Mouse (Mus musculus) neural tube, embryonic 12.5 days (tissue): ENCODE data around the gene Prune1. TPM values are rescaled to one million over a fixed set of nuclear protein-coding genes. Genes with fewer than 3 reads are reported as not detected.

ENCODE experiments used
- ATAC-seq: fragments of 200-750 bp; cut with Nextera tagmentation; 2 replicates; pipeline ENCODE4 v1.8.0; 2017; ENCODE audit warnings: low read depth, mild to moderate bottlenecking, moderate TSS enrichment, moderate library complexity; ENCODE audit not compliant: low FRiP score
- H3K27ac ChIP-seq: fragments of 300-500 bp; sonication (generic); 2 replicates; pipeline ENCODE4 v1.5.1; 2016
- H3K27me3 ChIP-seq: fragments of 300-500 bp; sonication (generic); replicated peaks from 2 replicates; pipeline ENCODE4 v1.6.1; 2016; ENCODE audit warnings: mild to moderate bottlenecking
- H3K36me3 ChIP-seq: fragments of 300-500 bp; sonication (generic); 2 replicates; pipeline ENCODE4 v1.6.1; 2016; ENCODE audit warnings: mild to moderate bottlenecking
- H3K4me1 ChIP-seq: fragments of 300-500 bp; sonication (generic); 2 replicates; pipeline ENCODE4 v1.6.1; 2016
- H3K4me2 ChIP-seq: fragments of 300-500 bp; sonication (generic); replicated peaks from 2 replicates; pipeline ENCODE4 v1.6.1; 2016; ENCODE audit warnings: mild to moderate bottlenecking
- H3K4me3 ChIP-seq: fragments of 300-500 bp; sonication (generic); 2 replicates; pipeline ENCODE4 v1.5.1; 2016
- H3K9ac ChIP-seq: fragments of 300-500 bp; sonication (generic); 2 replicates; pipeline ENCODE4 v1.6.1; 2016; ENCODE audit warnings: mild to moderate bottlenecking
- H3K9me3 ChIP-seq: fragments of 300-500 bp; sonication (generic); 2 replicates; pipeline ENCODE4 v1.6.1; 2016; ENCODE audit warnings: mild to moderate bottlenecking
- WGBS: fragments of 180-500 bp; shearing (Covaris S2); methylation state at CpG from one replicate; pipeline ENCODE4 v1.1.7; 2016; 5-methylcytosine and 5-hydroxymethylcytosine counted together
- polyA plus RNA-seq: library from polyadenylated mRNA; unstranded; fragments of >200 nt; fragmentation: Nextera tagmentation; extraction: Ambion mirVana; gene quantifications from 2 replicates; pipeline ENCODE4 v1.2.1, GENCODE M21; 2016

Gene Prune1
- polyA plus RNA-seq, 1 experiment from 2014 or later = 36.1 TPM

GRCm38 (mm10) chr3:95296103-95296469 is 14.2 kb upstream of the Prune1 start:
- peaks cover 53% of the 10 kb centered on the region for H3K36me3 ChIP-seq
- no peak overlapping the region for H3K4me3 ChIP-seq
- no peaks in the 10 kb centered on the region for H3K9me3 ChIP-seq
- no peak overlapping the region for H3K4me2 ChIP-seq
- H3K27ac ChIP-seq = no peak overlapping the region
- H3K4me1 ChIP-seq = no peaks in the 10 kb centered on the region
- ATAC-seq = no peak
- H3K9ac ChIP-seq = no peak overlapping the region
- WGBS = 7% methylated on average over 5 of the region's 5 CpGs
- H3K27me3 ChIP-seq = no peaks in the 10 kb centered on the region

- Histone ChIP-seq H3K9me3 (no peaks in the 10 kb centered on the region), H3K36me3 (peaks cover 58% of the 10 kb centered on the region), H3K4me1 (no peaks in the 10 kb centered on the region), H3K4me3 (no peak overlapping the region), H3K27me3 (no peaks in the 10 kb centered on the region), H3K27ac (no peak overlapping the region), H3K4me2 (no peak overlapping the region), H3K9ac (no peak overlapping the region)
- WGBS = 80% methylated on average over 11 of the region's 11 CpGs
- 0 out of 2 replicates have a peak, but pooled peaks have one; percentile 2 for ATAC-seq
Observed at GRCm38 (mm10) chr3:95295321-95296102, 13.6 kb upstream of the Prune1 start.

- Histone ChIP-seq H3K27me3 (no peaks in the 10 kb centered on the region), H3K9ac (no peak overlapping the region), H3K4me2 (no peak overlapping the region), H3K4me3 (no peak overlapping the region), H3K4me1 (no peaks in the 10 kb centered on the region), H3K9me3 (no peaks in the 10 kb centered on the region), H3K27ac (no peak overlapping the region), H3K36me3 (peaks cover 66% of the 10 kb centered on the region)
- 91% methylated on average over 5 of the region's 5 CpGs for WGBS
- ATAC-seq = no peak
Observed at GRCm38 (mm10) chr3:95294718-95295117, 12.8 kb upstream of the Prune1 start.

GRCm38 (mm10) chr3:95294316-95294715 is 12.4 kb upstream of the Prune1 start:
- Histone ChIP-seq H3K9ac (no peak overlapping the region), H3K9me3 (no peaks in the 10 kb centered on the region), H3K4me3 (no peak overlapping the region), H3K4me1 (no peaks in the 10 kb centered on the region), H3K27ac (no peak overlapping the region), H3K27me3 (no peaks in the 10 kb centered on the region), H3K36me3 (peaks cover 70% of the 10 kb centered on the region), H3K4me2 (no peak overlapping the region)
- WGBS = 90% methylated on average over 7 of the region's 7 CpGs
- ATAC-seq = no peak

- 88% methylated on average over 11 of the region's 11 CpGs for WGBS
- Histone ChIP-seq H3K27ac (no peak overlapping the region), H3K4me2 (no peak overlapping the region), H3K9me3 (no peaks in the 10 kb centered on the region), H3K4me3 (no peak overlapping the region), H3K9ac (no peak overlapping the region), H3K36me3 (peaks cover 74% of the 10 kb centered on the region), H3K27me3 (no peaks in the 10 kb centered on the region), H3K4me1 (no peaks in the 10 kb centered on the region)
- ATAC-seq = no peak
Observed at GRCm38 (mm10) chr3:95293537-95293936, 11.7 kb upstream of the Prune1 start.

GRCm38 (mm10) chr3:95292899-95293298 is 11.0 kb upstream of the Prune1 start:
- Histone ChIP-seq H3K4me1 (no peaks in the 10 kb centered on the region), H3K9ac (no peak overlapping the region), H3K4me3 (no peak overlapping the region), H3K36me3 (peaks cover 80% of the 10 kb centered on the region), H3K27me3 (no peaks in the 10 kb centered on the region), H3K4me2 (no peak overlapping the region), H3K27ac (no peak overlapping the region), H3K9me3 (no peaks in the 10 kb centered on the region)
- 83% methylated on average over 2 of the region's 2 CpGs for WGBS
- no peak for ATAC-seq

- H3K27me3 ChIP-seq = no peaks in the 10 kb centered on the region
- WGBS = 90% methylated on average over 4 of the region's 4 CpGs
- no peak overlapping the region for H3K9ac ChIP-seq
- peaks cover 74% of the 10 kb centered on the region for H3K36me3 ChIP-seq
- H3K9me3 ChIP-seq = no peaks in the 10 kb centered on the region
- no peak overlapping the region for H3K27ac ChIP-seq
- no peaks in the 10 kb centered on the region for H3K4me1 ChIP-seq
- no peak for ATAC-seq
- H3K4me3 ChIP-seq = no peak overlapping the region
- H3K4me2 ChIP-seq = no peak overlapping the region
Observed at GRCm38 (mm10) chr3:95291041-95291440, 9.2 kb upstream of the Prune1 start.

GRCm38 (mm10) chr3:95290156-95290555 is 8.3 kb upstream of the Prune1 start:
- Histone ChIP-seq H3K27ac (no peak overlapping the region), H3K9me3 (no peaks in the 10 kb centered on the region), H3K4me3 (no peak overlapping the region), H3K4me1 (0 out of 2 replicates have a peak, but pooled peaks cover under 1% of the 10 kb centered on the region), H3K4me2 (no peak overlapping the region), H3K9ac (no peak overlapping the region), H3K36me3 (peaks cover 68% of the 10 kb centered on the region), H3K27me3 (no peaks in the 10 kb centered on the region)
- 82% methylated on average over 6 of the region's 6 CpGs for WGBS
- no peak for ATAC-seq

GRCm38 (mm10) chr3:95289419-95289818 is 7.5 kb upstream of the Prune1 start:
- Histone ChIP-seq H3K9me3 (no peaks in the 10 kb centered on the region), H3K4me3 (no peak overlapping the region), H3K36me3 (peaks cover 60% of the 10 kb centered on the region), H3K4me2 (no peak overlapping the region), H3K9ac (no peak overlapping the region), H3K27ac (no peak overlapping the region), H3K4me1 (0 out of 2 replicates have a peak, but pooled peaks cover 8% of the 10 kb centered on the region), H3K27me3 (no peaks in the 10 kb centered on the region)
- no peak for ATAC-seq
- 93% methylated on average over 4 of the region's 4 CpGs for WGBS

- Histone ChIP-seq H3K4me1 (peaks cover 17% of the 10 kb centered on the region), H3K27ac (no peak overlapping the region), H3K36me3 (peaks cover 43% of the 10 kb centered on the region), H3K27me3 (no peaks in the 10 kb centered on the region), H3K9ac (no peak overlapping the region), H3K4me2 (no peak overlapping the region), H3K4me3 (no peak overlapping the region), H3K9me3 (no peaks in the 10 kb centered on the region)
- no peak for ATAC-seq
- WGBS = 87% methylated on average over 3 of the region's 3 CpGs
Observed at GRCm38 (mm10) chr3:95287541-95287940, 5.7 kb upstream of the Prune1 start.

- Histone ChIP-seq H3K36me3 (peaks cover 37% of the 10 kb centered on the region), H3K27me3 (no peaks in the 10 kb centered on the region), H3K4me1 (peaks cover 17% of the 10 kb centered on the region), H3K4me2 (no peak overlapping the region), H3K4me3 (no peak overlapping the region), H3K9me3 (no peaks in the 10 kb centered on the region), H3K9ac (no peak overlapping the region), H3K27ac (no peak overlapping the region)
- WGBS = 89% methylated on average over 7 of the region's 7 CpGs
- ATAC-seq = no peak
Observed at GRCm38 (mm10) chr3:95286510-95286909, 4.6 kb upstream of the Prune1 start.

- Histone ChIP-seq H3K4me1 (peaks cover 17% of the 10 kb centered on the region), H3K4me2 (no peak overlapping the region), H3K4me3 (no peak overlapping the region), H3K9me3 (no peaks in the 10 kb centered on the region), H3K27ac (no peak overlapping the region), H3K27me3 (no peaks in the 10 kb centered on the region), H3K9ac (no peak overlapping the region), H3K36me3 (peaks cover 36% of the 10 kb centered on the region)
- WGBS = 81% methylated on average over 5 of the region's 5 CpGs
- no peak for ATAC-seq
Observed at GRCm38 (mm10) chr3:95286011-95286410, 4.1 kb upstream of the Prune1 start.

- Histone ChIP-seq H3K9ac (no peak overlapping the region), H3K27me3 (no peaks in the 10 kb centered on the region), H3K36me3 (peaks cover 30% of the 10 kb centered on the region), H3K9me3 (no peaks in the 10 kb centered on the region), H3K4me2 (no peak overlapping the region), H3K27ac (no peak overlapping the region), H3K4me1 (peaks cover 21% of the 10 kb centered on the region), H3K4me3 (no peak overlapping the region)
- ATAC-seq = no peak
- WGBS = 94% methylated on average over 5 of the region's 5 CpGs
Observed at GRCm38 (mm10) chr3:95285390-95285789, 3.5 kb upstream of the Prune1 start.
